Mouse (Mus musculus) spleen, postnatal 14 days (tissue): ENCODE results near the gene Rnf145.

Source experiments
- DNase-seq, 2 experiments: peaks; one replicate each; pipeline ENCODE4 v3.0.0; 2021 to 2022; ENCODE audit warnings: low spot score in 2 of 2

Rnf145 gene

DNA sequence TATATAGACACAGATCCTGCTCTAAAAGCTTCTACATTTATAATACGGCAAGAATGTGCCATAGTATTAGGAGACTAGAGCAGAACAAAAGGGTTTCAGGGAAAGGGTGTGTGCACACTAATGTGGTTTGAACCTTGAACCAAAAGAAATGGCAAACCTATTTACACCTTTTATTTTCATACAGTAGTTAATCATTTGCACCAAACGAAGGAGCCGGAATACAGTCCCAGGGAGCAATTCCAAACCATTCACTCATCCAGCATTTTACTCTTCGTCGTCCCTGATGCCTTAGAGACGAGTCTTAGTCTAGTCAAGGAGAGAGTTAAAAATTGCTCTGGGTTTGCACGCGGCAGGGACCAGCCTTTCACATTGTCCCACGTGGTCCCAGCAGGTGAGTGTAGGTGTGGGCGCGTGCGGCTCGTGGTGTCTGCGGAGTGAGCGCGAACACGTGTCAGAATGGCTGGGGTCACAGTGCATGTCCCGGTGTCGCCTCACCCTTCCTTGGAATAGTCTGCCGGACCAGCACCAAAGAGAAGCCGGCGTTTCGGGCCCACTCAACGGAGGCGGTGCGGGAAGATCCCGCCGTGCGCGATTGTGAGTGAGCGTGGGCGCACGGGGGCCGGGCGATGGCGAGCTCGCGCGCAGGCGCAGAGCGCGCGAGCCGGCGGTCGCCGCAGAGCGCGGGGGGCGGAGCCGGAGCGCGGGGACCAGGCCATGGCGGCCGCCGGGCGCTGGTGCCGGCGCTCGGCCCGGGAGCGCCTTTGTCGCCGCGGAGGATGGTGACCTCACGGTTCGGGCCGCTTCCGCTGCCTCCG is at the start of gene Rnf145:
TSS of gene Rnf145 (plus strand) at position 684 of the 815 bp plus-strand sequence.
- DNase-seq = peak; percentile 57 to 71

DNA sequence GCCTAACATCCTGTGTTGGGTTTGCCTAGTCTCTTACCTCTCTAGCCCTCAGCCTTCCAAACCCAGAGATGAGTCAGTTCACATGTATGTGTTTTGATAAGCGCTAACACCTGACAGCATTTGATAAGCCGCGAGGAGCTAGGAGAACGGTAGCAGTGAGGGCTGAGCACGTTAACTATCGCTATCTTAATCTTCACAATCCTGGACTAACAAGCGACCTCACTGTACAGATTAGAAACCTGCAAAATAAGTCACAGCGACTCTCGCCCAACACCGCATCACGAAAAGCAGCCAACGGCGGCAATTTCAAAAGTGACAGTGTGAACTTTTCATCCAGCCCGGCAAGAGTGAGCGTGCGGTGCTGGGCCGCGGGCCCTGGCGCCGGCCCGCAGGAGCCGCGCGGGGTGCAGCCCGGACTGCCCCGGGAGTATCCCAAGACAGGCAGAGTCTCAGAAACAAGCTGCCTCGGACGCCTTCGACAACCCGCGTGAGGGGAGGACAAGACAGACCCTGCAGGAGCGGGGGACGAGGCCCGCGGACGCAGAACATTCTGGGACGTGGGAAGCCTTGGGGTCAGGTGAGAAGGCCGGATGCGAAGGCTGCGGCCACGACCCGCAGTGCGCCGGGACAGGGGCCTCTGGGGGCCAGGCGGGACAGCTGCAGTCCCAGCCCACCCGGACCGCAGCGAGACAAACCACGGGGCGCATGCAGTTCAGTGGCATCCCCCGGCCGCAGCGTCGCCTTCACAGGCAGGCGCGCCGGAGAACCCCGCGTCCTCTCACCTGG is 48.9 kb upstream of the Rnf145 start:
- no peak for DNase-seq

DNA sequence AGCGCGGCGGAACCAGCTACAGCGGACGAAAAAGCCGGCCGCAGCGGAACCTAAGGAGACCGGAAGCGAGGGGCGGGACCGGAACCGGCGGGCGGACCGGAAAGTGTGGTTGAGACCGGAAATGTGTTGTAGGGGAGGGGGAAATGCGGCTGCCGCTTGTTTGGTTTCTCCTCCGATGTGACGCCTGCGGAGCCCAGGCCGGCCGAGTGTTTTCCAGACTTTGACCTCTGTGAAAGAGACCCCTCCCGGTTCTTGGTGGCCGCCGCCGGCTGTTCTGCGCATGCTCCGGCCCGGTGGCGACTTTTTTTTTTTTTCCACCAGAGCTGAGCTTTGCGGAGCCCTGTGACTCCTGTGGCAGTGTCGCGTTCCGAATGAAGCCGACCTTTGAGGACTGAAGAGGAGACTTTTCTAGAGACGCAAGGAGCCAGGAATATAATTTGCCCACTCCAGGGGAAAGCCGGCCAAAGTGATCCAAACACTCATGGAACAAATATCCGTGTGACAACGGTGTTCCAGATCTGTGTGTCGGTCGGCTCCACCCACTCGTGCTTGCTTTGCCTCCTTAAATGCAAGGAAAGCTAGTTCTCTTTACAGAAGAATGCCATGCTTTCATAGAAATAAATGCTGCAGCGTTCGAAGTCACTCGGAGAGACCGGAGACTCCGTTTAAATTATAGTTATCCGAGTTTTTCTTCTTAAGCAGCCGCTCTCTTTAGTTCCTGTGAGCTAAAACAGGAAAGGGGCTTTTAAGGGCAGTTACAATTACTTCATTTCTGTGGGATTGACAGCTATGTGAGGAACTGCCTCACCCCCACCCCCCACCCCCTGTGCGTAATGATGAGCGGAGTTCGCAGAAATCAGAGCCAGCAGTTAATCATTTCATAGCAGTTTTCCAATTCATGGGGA is 48.1 kb upstream of the Rnf145 start, which contains the start of gene Ublcp1:
TSS of gene Ublcp1 (minus strand) at position 67 of the 905 bp plus-strand sequence.
- DNase-seq = peak; percentile 87 to 93

DNA sequence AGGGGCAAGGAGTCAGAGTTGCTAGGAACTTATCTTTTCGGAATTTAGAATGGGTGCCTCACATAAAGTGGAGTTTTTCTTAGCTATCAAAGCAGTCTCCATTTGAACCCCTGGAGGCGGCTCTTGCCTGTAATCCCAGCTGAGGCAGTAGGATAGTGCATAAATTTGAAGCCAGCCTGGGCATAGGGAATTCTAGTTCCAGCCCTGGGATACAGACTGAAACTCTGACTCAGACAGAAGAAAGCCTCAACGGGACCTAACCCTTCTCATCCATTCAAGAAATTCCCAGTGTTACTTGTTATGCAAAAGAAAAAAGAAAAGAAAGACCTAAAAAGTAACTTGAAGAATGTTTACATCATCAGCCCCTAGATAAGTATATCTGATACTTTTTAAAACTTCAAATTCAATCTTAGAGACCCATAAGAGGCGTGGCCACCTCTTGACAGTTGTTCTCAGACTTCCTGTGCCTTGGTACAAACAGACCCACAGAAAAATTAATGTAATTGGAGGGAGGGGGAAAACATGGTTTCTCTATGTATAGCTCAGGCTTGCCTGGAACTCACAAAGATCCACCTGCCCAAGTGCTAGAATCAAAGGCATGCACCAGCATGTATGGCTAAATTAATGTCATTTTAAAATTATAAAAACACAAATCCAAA is 47.3 kb upstream of the Rnf145 start:
- no peak for DNase-seq

DNA sequence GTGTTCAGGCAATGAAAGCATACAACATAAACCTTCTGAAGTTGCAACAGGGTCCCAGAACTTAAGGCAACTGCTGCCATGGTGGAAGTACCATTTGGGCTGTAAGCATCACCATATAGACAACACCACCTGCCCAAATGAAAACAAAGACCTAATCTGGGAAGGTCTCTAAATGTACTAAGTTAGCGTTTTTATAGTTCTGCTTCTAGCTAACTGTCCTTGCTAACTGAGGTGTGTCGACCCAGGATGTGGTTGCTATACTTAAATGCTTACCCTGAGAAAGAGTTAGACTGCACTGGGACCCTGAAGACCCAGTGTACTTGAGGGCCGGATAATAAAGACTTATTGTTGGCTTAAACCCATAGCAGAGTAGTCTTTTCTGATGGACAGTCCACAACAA is 43.3 kb upstream of the Rnf145 start:
- no peak for DNase-seq

DNA sequence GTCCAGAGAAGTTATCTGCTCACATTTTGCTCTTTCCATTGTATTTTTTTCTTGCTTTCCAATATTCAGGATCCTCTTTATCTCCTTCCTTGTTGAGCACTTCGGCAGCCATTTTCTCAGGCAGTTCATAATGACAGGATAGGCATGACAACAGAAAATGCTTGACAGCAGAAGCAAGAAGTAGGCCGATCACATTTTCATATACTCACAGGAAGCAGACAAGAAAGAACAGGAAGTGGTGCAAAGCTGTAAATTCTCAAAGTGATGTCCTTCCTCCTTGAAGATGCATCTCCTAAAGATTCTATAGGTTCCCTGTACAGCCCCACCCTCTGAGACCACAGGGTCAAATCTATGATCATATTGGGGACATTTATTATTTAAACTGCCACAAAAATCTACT is 42.3 kb upstream of the Rnf145 start:
- DNase-seq = no peak

DNA sequence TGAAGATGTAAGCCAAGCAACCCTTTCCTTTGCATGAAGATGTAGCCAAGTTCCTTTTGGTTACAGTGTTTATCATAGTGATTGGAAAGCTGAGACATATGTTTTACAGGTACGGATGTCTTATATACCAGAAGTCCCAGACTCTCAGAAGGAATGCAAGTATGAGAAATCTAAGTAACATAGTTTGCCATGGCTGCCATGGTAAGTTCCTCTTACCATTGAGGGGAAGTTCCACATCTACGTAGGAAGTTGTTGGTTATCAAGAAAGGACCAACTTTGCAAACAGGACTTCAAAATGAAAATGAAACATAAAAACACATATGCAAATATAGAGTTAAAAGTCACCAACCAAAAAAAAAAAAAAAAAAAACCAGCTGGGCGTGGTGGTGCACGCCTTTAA is 40.4 kb upstream of the Rnf145 start:
- DNase-seq = no peak

DNA sequence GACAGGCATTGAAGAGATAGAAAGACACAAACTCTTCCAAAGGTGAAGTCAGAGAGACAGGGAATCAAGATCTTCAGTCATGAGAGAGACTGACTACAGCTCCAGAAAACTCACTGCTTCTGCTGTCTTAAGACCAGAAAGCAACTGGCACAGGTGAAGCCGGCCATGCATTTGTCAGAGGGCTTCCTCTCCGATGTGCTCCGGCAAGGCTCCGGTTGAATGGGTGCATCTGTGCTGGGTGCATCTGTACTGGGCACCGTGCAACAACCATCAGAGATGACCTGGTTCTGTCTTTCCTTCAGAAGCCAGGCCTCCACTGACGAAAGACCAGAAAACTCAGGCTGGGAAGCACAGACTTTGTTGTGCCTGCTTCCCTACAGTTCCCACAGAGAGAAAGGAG is 38.5 kb upstream of the Rnf145 start:
- no peak for DNase-seq

DNA sequence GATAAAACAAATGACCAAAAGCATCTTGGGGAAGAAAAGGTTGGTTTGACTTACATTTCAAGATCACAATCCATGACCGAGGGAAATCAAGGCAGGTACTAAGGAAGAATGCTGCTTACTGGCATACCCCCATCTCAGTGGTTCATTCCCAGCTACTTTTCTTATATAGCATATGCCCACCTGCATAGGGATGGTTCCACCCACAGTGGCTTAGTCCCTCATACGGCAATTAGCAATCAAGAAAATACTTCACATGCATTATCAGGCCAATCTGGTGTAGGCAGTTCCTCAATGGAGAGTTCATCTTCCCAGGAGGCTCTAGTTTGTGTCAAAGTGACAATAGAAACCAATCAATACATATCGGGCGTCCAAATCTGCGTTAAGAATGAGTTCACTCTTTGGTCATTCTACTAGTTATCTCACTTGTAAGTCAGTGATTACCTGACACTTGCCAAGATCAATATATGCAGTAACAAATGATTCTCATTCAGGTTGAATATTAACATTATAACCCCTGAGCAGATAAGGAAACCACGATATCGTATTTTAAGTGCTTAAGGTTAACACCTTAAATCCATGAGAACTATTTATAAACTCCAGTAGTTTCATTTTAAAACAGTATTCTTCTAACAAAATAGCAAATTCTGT is 33.6 kb upstream of the Rnf145 start:
- DNase-seq = no peak

DNA sequence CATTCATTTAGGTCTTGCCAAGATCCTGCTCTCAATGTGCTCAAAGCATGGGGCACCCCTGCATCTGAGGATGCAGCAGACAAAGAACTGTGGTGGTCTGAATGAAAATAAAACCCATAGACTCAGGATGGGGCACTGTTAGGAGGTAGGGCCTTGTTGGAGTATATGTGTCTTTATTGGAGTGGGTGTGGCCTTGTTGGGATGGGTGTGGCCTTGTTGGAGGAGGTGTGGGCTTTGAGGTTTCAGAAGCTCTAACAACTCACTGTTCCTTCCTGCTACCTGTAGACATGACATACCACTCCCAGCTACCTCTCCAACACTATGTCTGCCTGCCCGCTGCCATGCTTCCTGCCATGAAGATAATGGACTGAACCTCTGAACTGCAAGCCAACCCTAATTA is 29.6 kb upstream of the Rnf145 start:
- no peak for DNase-seq

DNA sequence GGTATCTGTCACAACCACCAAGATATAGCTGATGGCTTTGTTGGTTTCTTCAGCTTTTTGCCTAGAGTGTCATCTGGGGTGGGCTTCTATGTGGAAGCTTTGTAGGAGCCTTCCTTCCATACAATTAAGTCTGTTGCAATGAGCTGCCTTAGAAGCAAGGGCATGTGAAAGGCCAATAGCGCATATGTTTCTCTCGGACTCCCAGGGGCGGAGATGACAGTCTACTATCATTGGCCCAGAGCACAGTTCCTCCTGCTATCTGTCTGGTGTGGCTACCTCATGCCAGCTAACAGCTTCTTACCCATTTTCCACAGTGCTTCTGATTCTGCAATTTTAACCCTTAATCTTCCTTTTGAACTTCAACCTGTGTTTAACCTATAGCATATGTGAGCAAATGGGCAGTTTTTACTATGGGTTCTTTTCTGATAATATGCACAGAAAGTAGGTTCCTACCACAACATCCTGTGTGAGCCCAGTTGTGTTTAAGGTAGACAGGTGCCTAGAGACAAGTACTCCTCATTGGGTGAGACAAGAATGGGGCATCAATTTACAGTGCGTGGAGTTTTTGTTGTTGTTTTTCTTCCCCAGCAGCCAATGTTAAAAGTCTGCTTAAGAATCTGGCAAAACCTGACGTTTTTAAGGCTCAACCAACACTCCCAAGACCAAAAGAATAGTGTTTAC is 24.0 kb upstream of the Rnf145 start:
- DNase-seq = no peak

DNA sequence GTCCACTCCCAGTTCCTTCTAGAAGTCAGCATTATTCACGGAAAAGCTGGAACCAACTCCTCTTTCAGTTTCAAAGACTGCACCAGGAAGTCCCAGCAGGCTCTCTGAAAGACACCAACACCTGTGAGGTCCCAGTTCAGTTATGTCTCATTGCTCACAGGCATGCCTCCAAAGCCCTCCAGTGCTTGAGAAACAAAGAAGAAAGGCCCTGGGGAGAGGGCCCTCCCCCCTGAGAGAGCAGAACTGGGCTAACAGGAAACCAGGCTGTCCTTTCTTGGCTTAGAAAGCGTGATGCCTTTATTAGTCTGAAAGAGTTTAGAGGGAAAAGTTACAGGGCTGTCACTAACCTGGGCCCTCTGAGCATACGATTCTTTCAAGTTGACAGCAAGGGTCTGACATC is 22.5 kb upstream of the Rnf145 start:
- DNase-seq = peak in 1 of 2 experiments; percentile 40

DNA sequence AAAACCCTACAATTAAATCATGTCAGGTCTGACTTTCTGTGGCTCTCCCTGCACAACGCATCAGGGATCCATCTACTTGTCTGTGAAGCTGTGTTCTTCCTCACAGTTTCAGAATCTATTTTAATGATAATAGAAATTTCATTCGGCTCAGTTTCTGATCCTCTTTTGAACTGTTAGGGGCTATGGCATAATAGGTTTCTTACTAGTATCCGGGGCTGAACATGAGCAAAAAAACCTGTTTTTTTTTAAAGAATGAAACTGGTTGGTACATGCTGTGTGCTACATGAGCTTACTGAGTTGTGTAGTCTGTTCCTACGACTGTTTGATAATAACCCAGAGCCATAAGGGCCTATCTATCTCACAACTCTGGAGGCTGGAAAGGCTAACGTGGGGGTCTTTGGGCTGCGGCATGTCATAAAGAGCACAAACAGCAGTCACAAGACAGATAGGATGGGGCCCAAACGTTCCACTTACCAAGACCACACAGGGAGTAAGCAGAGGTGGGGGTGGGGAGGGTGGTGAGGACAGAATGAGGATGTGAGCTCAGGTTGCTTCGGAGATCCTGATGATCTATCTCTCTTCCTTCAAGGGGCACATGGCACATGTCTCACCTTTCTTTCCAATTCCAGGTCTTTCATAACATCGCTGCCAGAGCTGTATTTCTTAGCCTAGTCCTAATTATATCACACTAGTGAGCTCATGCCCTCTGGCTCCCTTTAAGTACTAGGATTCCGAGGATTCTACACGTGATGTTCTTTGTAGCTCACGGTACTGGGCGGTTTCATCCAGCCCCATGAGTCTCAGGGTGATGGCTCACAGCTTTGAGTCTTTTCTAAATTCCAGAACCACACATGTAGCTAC is 20.1 kb upstream of the Rnf145 start:
- no peak for DNase-seq

DNA sequence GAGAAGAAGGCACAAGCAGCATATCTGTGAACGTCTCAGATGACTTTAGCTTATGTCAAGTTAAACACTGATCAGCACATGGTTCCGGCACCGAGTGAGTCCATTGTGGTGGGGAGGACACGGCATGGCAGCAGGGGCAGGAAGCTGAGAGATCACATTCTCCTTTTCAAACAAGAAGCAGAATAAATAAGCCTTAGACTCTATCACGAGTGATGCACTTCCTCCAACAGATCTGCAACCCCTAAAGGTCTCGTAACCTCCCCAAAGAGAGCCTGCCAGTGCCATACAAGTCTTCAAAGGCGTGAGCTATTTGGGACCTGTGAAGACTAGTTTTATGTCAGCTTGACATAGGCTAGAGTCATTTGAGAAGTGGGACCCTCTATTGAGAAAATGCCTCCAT is 17.8 kb upstream of the Rnf145 start:
- no peak for DNase-seq

DNA sequence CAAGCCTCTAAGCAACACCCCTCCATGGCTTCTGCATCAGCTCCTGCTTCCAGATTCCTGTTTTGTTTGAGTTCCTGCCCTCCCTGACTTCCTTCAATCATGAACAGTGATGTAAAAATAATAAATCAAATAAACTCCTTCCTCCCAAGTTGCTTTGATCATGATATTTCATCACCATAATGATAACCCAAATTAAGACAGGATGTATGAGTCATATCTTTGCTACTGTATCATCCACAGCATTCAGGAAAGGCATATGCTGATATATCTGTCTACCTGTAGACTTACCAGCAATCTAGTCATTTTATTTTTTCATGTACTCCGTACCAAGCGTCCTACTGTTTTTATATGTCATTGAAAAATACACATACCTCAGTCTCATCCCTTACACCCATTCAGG is 17.3 kb upstream of the Rnf145 start:
- no peak for DNase-seq

DNA sequence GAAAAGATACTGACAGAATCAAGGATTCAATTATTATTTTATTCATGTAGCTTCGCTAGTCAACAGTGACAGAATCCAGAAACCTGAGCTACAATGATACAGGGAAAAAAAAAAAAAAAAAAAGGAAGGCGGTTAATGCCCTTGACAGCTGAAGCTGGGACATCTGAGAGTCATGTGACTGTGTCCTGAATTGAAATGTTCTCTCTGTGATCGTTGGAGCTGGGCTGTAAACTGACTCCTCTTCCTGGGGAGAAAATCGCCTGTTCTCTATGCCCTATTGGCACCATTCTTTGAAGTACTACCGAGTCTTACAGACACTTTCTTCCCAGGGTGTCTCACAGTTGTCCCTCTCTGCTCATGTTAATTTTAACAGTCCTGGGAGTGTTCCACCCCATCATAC is 15.8 kb upstream of the Rnf145 start:
- no peak for DNase-seq

DNA sequence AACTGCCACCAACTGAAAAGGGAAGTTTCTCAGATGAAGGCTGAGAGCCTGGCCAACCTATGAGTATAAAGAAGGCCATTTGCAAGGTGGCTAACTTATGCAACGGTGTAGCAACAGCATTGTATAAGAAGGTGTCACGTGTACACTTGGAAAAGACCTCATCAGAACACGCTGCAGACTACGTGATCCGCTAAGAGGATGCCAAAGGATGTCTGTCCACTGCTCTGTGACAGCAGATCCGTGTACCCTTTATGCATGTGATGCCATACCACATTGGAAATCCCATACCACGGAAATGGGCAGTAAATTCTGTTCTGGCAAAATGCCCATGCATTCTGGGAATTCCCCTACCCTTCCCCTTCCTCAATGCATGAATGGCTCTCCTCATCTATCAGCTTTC is 14.6 kb upstream of the Rnf145 start:
- no peak for DNase-seq

DNA sequence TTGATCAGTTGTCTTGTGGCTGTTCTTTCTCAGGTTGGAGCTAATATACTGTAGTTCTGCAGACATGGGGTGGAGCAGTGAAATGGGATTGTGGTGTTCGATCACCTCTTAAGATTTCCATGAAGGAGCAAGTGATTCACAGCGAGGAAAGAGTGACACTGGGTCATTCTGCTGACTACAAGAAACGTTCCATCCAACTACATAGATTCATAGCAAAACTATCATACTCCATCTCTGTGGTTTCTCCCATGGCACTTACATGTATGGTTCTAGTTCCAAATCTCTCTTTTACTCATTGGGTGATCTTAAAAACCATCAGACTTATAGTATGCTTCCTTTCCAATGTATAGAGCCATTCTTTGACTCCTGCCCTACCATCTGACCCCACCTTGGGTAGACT is 14.0 kb upstream of the Rnf145 start:
- no peak for DNase-seq

DNA sequence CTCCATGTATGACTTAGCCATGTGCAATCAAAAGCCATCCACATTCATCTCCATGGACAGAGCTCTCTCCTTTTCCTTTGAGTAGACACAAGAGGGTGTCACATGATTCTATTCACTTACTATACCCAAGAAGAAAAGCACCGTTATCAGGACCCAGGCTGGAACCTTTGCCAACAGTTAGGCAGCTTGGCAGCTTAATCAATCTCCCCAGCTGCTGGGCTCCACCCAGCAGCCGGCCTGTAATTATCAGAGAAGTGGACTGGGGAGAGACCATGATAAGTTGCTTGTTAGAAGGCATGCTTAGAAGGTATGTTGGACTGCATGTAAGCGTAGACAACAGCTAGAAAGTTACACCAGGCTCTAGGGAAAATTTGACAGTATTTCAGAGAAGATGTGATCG is 9.9 kb upstream of the Rnf145 start:
- DNase-seq = peak; percentile 43 to 60
